Mouse (Mus musculus): ENCODE results near the gene Tomm70a.

Tomm70a gene

DNA sequence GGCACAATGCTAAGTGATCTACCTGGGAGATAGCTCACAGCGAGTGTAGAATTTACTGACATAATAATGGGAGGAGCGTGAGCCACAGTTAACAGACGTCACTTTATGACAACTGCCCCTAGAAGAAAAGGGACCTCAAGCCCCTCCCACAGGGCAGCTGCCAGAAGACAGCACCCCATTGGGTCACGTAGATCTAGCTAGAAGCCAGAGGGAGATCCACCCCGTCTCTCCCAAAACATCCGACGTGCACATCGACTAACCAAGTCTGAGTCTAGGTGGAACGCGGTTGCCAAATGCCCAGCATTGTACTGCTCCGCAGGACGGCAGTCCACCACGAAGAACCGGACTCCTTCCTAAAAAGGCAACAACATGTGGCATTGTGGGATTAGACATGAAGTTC is 69.7 kb downstream of the Tomm70a start:
- DNase-seq (ENCODE audit: low spot score) = no peak

DNA sequence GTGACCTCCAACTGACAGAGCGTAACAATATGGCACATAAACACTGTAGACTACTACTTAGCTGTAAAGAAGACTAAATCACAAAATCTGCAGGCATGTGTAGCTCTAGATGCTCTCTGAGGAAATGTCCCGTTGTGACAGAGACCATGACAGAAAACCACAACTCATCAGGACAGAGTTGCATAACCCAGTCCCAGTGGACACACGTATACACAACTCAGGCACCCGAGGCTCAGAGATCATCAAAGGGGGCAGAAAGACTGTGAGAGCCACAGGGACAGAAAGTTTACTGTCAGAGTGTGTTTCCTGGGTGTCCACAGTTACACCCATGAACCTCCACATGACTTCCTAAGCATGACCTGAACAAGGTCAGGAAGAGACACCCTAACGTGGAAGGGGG is 75.1 kb downstream of the Tomm70a start:
- no peak for DNase-seq (ENCODE audit: low spot score)

DNA sequence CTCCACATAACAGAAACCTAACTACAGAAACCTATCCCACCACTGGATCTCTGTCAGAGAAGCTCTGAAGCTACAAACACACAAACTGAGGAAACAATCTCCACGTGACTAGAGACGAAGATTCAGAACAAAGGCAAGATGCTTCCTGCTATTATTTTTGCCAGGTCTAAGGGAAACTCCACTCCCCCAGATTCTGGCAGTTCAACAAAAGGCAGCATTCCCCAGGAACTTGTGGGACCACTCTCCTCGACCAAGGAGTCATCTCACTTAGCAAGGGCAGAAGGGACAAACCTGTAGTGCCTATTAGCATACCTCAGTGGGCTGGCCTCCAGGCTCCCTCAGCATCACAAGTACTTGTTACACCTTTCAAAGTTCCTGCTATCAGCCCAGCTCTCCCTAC is 75.8 kb downstream of the Tomm70a start:
- no peak for DNase-seq (ENCODE audit: low spot score)
